Mouse (Mus musculus): Measurements from ENCODE around the gene Rgs10. TPM values are rescaled to one million over a fixed set of nuclear protein-coding genes. Genes with fewer than 3 reads are reported as not detected.

Gene Rgs10
- polyA plus RNA-seq, 1 experiment from 2014 or later = 48.5 TPM

- Histone ChIP-seq H3K27ac (no peak overlapping the region), H3K4me1 (replicated peaks) (no peaks in the 10 kb centered on the region), H3K36me3 (no peaks in the 10 kb centered on the region), H3K4me3 (replicated peaks) (no peak overlapping the region), H3K9me3 (replicated peaks) (no peaks in the 10 kb centered on the region), H3K27me3 (peaks cover 9% of the 10 kb centered on the region; the same call in 1 of the 2 replicates), H3K4me2 (no peak overlapping the region), H3K9ac (no peak overlapping the region)
- no peak for DNase-seq
- 33% methylated on average over 1 of the region's 1 CpGs for WGBS (ENCODE audit: insufficient replicate concordance)
- ATAC-seq (ENCODE audit: low read depth) = no peak
Measured at GRCm38 (mm10) chr7:128332896-128333295, 85.7 kb downstream of the Rgs10 start.

- DNase-seq (no peak), ATAC-seq (ENCODE audit: low read depth) (no peak)
- H3K4me2 ChIP-seq = no peak overlapping the region
- no peaks in the 10 kb centered on the region for H3K4me1 ChIP-seq (replicated peaks)
- 70% methylated on average over 9 of the region's 9 CpGs for WGBS (ENCODE audit: insufficient replicate concordance)
- H3K36me3 ChIP-seq = no peaks in the 10 kb centered on the region
- H3K9me3 ChIP-seq (replicated peaks) = no peaks in the 10 kb centered on the region
- H3K9ac ChIP-seq = no peak overlapping the region
- H3K27me3 ChIP-seq = peaks cover 9% of the 10 kb centered on the region; the same call in 1 of the 2 replicates
- H3K27ac ChIP-seq = no peak overlapping the region
- H3K4me3 ChIP-seq (replicated peaks) = no peak overlapping the region
Measured at GRCm38 (mm10) chr7:128330981-128331380, 87.6 kb downstream of the Rgs10 start.

DNA sequence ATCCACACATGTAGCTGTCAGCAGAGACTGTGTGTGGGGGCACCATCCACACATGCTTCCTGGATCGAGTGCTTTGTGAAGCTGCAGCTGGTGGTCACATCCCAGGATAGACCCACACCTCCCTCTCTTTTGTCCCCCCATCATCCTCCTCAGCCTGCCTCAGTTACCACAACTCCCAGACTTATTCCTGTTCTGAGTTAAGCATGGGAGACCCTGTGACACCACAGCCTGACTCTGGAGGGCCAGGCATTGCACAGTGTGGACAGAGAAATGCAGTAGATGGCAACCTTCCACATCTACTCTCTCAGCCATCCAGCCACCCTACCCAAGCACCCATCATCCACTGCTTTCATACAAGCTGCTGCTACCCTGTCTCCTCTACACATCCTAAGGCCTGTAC lies 93.6 kb downstream of the Rgs10 start:
- Histone ChIP-seq H3K4me2 (no peak overlapping the region), H3K36me3 (no peaks in the 10 kb centered on the region), H3K9ac (no peak overlapping the region), H3K4me1 (replicated peaks) (peaks cover 11% of the 10 kb centered on the region; the same call in 1 of the 2 replicates), H3K4me3 (replicated peaks) (no peak overlapping the region), H3K9me3 (replicated peaks) (no peaks in the 10 kb centered on the region), H3K27me3 (peaks cover 5% of the 10 kb centered on the region; the same call in 1 of the 2 replicates), H3K27ac (no peak overlapping the region)
- ATAC-seq (ENCODE audit: low read depth) (no peak), DNase-seq (no peak)
- 80% methylated on average over 1 of the region's 1 CpGs for WGBS (ENCODE audit: insufficient replicate concordance)

Other genes starting within 250 kb of the Rgs10 start
- 2.3 and 2.7 TPM in 2 replicates for gene Cox6a2, start 212.4 kb downstream of the Rgs10 start, polyA plus RNA-seq (2015; fragmentation: Nextera tagmentation; extraction: Ambion mirVana)
- 8.3 and 8.4 TPM in 2 replicates for gene Armc5, start 181.4 kb downstream of the Rgs10 start, polyA plus RNA-seq (2015; fragmentation: Nextera tagmentation; extraction: Ambion mirVana)
- 1.9 and 2.8 TPM in 2 replicates for gene 9130023H24Rik, start 180.7 kb downstream of the Rgs10 start, polyA plus RNA-seq (2015; fragmentation: Nextera tagmentation; extraction: Ambion mirVana)
- 14.3 and 17.8 TPM in 2 replicates for gene Tgfb1i1, start 171.9 kb downstream of the Rgs10 start, polyA plus RNA-seq (2015; fragmentation: Nextera tagmentation; extraction: Ambion mirVana)
- gene Slc5a2, start 153.1 kb downstream of the Rgs10 start, polyA plus RNA-seq (2015; fragmentation: Nextera tagmentation; extraction: Ambion mirVana) = 1.6 and 2.4 TPM in 2 replicates
- 16.7 and 21.4 TPM in 2 replicates for gene BC017158, start 120.6 kb downstream of the Rgs10 start, polyA plus RNA-seq (2015; fragmentation: Nextera tagmentation; extraction: Ambion mirVana)
- 11.3 and 16.7 TPM in 2 replicates for gene Tial1, start 43.0 kb upstream of the Rgs10 start, polyA plus RNA-seq (2015; fragmentation: Nextera tagmentation; extraction: Ambion mirVana)
- gene Bag3, start 104.9 kb upstream of the Rgs10 start, polyA plus RNA-seq (2015; fragmentation: Nextera tagmentation; extraction: Ambion mirVana) = 3.3 and 3.9 TPM in 2 replicates
- 6.9 and 7.4 TPM in 2 replicates for gene Inpp5f, start 192.6 kb upstream of the Rgs10 start, polyA plus RNA-seq (2015; fragmentation: Nextera tagmentation; extraction: Ambion mirVana)